Mouse (Mus musculus) midbrain, postnatal 0 days (tissue): ENCODE results near the gene Acr. TPM values are rescaled to one million over a fixed set of nuclear protein-coding genes. Genes with fewer than 3 reads are reported as not detected.

ENCODE experiments used
- ATAC-seq: fragments of 200-750 bp; cut with Nextera tagmentation; 2 replicates; pipeline ENCODE4 v1.8.0; 2017; ENCODE audit warnings: moderate number of reproducible peaks, mild to moderate bottlenecking, moderate TSS enrichment, moderate library complexity; ENCODE audit not compliant: low FRiP score
- DNase-seq: peaks from one replicate; pipeline ENCODE4 v3.0.0-alpha.2; 2015; ENCODE audit warnings: low spot score
- H3K27ac ChIP-seq: fragments of 300-500 bp; sonication (generic); 2 replicates; pipeline ENCODE4 v1.5.1; 2014; ENCODE audit warnings: low read depth, mild to moderate bottlenecking, low read length, mixed read lengths
- H3K27me3 ChIP-seq: fragments of 300-500 bp; sonication (generic); 2 replicates; pipeline ENCODE4 v1.6.1; 2014; ENCODE audit warnings: low read length, control low read depth, mixed read lengths; ENCODE audit not compliant: insufficient read depth
- H3K36me3 ChIP-seq: fragments of 300-500 bp; sonication (generic); 2 replicates; pipeline ENCODE4 v1.6.1; 2014; ENCODE audit warnings: low read length, control low read depth, mixed read lengths; ENCODE audit not compliant: insufficient read depth
- H3K4me1 ChIP-seq: fragments of 300-500 bp; sonication (generic); 2 replicates; pipeline ENCODE4 v1.6.1; 2014; ENCODE audit warnings: mild to moderate bottlenecking, control low read depth, antibody characterized with exemption, low read length, mixed read lengths; ENCODE audit not compliant: insufficient read depth
- H3K4me2 ChIP-seq: fragments of 300-500 bp; sonication (generic); 2 replicates; pipeline ENCODE4 v1.6.1; 2014; ENCODE audit warnings: low read depth, mild to moderate bottlenecking, low read length, mixed read lengths; ENCODE audit not compliant: poor library complexity, severe bottlenecking
- H3K4me3 ChIP-seq: fragments of 300-500 bp; sonication (generic); 2 replicates; pipeline ENCODE4 v1.5.1; 2014; ENCODE audit warnings: low read depth, mild to moderate bottlenecking, low read length, moderate library complexity
- H3K9ac ChIP-seq: fragments of 300-500 bp; sonication (generic); replicated peaks from 2 replicates; pipeline ENCODE4 v1.6.1; 2014; ENCODE audit warnings: mild to moderate bottlenecking, low read length, moderate library complexity, mixed read lengths; ENCODE audit not compliant: poor library complexity, severe bottlenecking
- H3K9me3 ChIP-seq: fragments of 300-500 bp; sonication (generic); 2 replicates; pipeline ENCODE4 v1.6.1; 2016; ENCODE audit warnings: low read length, control low read depth
- CTCF ChIP-seq: IDR thresholded peaks from 2 replicates; pipeline ENCODE4 v1.5.1; 2016; ENCODE audit warnings: antibody characterized with exemption, mild to moderate bottlenecking
- WGBS: fragments of 180-500 bp; shearing (Covaris S2); extraction: QIAGEN DNeasy Blood & Tissue Kit; methylation state at CpG from one replicate; pipeline ENCODE4 v1.1.7; 2014; 5-methylcytosine and 5-hydroxymethylcytosine counted together
- polyA plus RNA-seq: library from polyadenylated mRNA; unstranded; fragments of >200 nt; fragmentation: Nextera tagmentation; extraction: Ambion mirVana; gene quantifications from 2 replicates; pipeline ENCODE4 v1.2.1, GENCODE M21; 2015
- total RNA-seq: library from RNA; depleted of rRNA; stranded (reverse); fragments of >200 nt; gene quantifications from 2 replicates; pipeline ENCODE4 v1.2.3, GENCODE M21; 2014

The Acr gene
- total and polyA plus RNA-seq, 2 experiments from 2014 or later = 3.1 to 3.5 TPM

DNA sequence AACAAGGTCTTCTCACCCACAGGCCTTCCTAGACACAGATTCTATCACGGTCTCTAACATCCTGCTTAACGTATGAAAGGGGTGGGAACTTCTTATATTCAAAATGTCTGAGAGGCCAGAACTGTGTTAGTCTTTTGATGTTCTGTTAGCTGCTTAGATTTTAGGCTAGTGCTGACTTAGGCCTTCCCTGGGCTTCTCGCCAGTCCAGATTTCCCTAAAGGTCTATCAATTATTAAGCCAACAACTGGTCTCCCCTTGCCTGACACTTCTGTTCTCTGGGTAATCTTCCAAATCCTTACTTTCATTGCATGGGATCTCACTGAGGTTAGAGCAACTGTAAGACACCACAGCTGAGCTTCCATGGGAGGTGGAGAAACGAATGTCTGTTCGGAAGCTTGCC is 21.0 kb downstream of the Acr start:
- Histone ChIP-seq H3K9ac (no peak overlapping the region), H3K27ac (no peak overlapping the region), H3K27me3 (no peaks in the 10 kb centered on the region), H3K4me1 (no peaks in the 10 kb centered on the region), H3K36me3 (peaks cover 14% of the 10 kb centered on the region; the same call in 1 of the 2 replicates), H3K9me3 (no peaks in the 10 kb centered on the region), H3K4me2 (no peak overlapping the region), H3K4me3 (no peak overlapping the region)
- WGBS = 75% methylated on average over 5 of the region's 5 CpGs
- no peak for TF ChIP-seq CTCF
- ATAC-seq = no peak
- no peak for DNase-seq

DNA sequence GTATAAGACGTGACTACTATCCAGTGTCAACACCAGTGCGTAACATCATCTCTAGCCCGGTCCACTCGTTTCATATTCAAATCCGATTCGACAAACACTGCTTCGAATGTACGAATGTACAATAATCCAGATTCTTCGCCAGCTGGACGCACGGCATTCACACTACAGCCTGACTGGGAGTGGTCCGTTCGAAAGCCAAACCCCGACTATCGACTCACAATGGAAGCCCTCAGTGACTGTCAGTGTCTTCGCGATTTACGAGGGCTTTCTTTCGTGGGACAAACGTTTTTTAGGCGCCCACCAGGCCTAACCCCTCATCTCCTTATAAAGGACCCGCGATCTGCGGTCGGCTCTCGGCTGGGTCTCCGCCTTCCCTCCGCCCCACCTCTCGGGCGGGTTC is 23.2 kb downstream of the Acr start:
- peak overlapping the region; percentile 59 for H3K4me3 ChIP-seq
- DNase-seq (peak; percentile 22), ATAC-seq (0 out of 2 replicates have a peak, but pooled peaks have one; percentile 8)
- peak overlapping the region; percentile 80 for H3K4me2 ChIP-seq
- no peaks in the 10 kb centered on the region for H3K27me3 ChIP-seq
- peak overlapping the region; percentile 72 for H3K27ac ChIP-seq
- no peaks in the 10 kb centered on the region for H3K4me1 ChIP-seq
- H3K36me3 ChIP-seq = peaks cover 11% of the 10 kb centered on the region; the same call in 1 of the 2 replicates
- H3K9me3 ChIP-seq = no peaks in the 10 kb centered on the region
- WGBS = under 1% methylated on average over 30 of the region's 30 CpGs
- no peak for TF ChIP-seq CTCF
- H3K9ac ChIP-seq = peak overlapping the region; percentile 58

DNA sequence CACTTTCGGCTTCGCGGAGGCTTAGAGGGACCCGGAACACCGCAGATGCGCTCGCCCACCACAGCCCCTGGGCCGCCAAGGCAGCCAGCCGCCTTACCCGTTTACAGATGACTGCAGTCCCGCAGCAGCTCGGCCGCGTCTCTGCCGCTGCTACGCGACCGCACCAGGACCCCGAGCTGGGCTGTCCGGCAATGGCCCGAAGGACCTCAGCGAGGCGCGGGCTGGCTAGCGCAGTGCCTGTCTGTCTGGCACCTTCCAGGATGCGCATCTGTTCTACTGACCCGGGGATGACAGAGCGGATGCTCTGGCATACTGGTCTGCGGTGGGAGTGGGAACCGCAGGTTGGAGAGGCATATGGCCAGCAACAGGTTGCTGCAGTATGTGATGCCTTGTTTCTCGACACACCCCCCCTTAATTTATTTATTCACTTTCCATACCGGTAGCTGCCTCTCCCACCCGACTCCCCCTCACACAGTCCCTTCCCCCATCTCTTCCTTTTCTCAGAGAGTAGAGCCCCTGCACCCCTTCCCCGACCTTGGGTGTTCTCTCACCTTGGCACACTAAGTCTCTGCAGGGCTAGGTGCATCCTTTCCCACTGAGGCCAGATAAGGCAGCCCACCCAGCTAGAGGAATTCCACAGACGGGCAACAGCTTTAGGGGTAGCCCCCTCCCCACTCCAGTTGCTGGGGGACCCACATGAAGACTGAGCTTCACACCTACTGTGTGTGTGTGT is 23.8 kb downstream of the Acr start, which contains the start of gene Rabl2:
TSS of gene Rabl2 (minus strand) at position 201 of the 733 bp plus-strand sequence.
- no peaks in the 10 kb centered on the region for H3K9me3 ChIP-seq
- WGBS = under 1% methylated on average over 35 of the region's 35 CpGs
- peak within 1 kb of the TSS; percentile 80 for H3K4me2 ChIP-seq
- ATAC-seq (peak; percentile 94), DNase-seq (peak; percentile 93)
- H3K36me3 ChIP-seq = peaks cover 8% of the 10 kb centered on the region; the same call in 1 of the 2 replicates
- TF ChIP-seq CTCF = peak; percentile 53
- H3K27me3 ChIP-seq = no peaks in the 10 kb centered on the region
- no peaks in the 10 kb centered on the region for H3K4me1 ChIP-seq
- H3K9ac ChIP-seq = peak within 1 kb of the TSS; percentile 58
- H3K4me3 ChIP-seq = peak within 1 kb of the TSS; percentile 59
- H3K27ac ChIP-seq = peak within 1 kb of the TSS; percentile 72

- H3K4me3 ChIP-seq = peak overlapping the region; percentile 59; the same call in 1 of the 2 replicates
- no peaks in the 10 kb centered on the region for H3K9me3 ChIP-seq
- DNase-seq (no peak), ATAC-seq (no peak)
- WGBS = 41% methylated on average over 4 of the region's 4 CpGs
- no peak for TF ChIP-seq CTCF
- H3K27me3 ChIP-seq = no peaks in the 10 kb centered on the region
- peak overlapping the region; percentile 72; the same call in 1 of the 2 replicates for H3K27ac ChIP-seq
- H3K4me1 ChIP-seq = no peaks in the 10 kb centered on the region
- H3K36me3 ChIP-seq = 0 out of 2 replicates have a peak, but pooled peaks cover 4% of the 10 kb centered on the region
- peak overlapping the region; percentile 80 for H3K4me2 ChIP-seq
- H3K9ac ChIP-seq = no peak overlapping the region
Observed at GRCm38 (mm10) chr15:89592548-89592947, 24.4 kb downstream of the Acr start.

GRCm38 (mm10) chr15:89605822-89606570 is 37.9 kb downstream of the Acr start:
- Histone ChIP-seq H3K9me3 (no peaks in the 10 kb centered on the region), H3K4me2 (no peak overlapping the region), H3K4me1 (no peaks in the 10 kb centered on the region), H3K9ac (no peak overlapping the region), H3K27ac (no peak overlapping the region), H3K4me3 (no peak overlapping the region), H3K27me3 (no peaks in the 10 kb centered on the region), H3K36me3 (no peaks in the 10 kb centered on the region)
- DNase-seq (peak; percentile 10), ATAC-seq (no peak)
- 75% methylated on average over 12 of the region's 12 CpGs for WGBS
- TF ChIP-seq CTCF = peak; percentile 55

DNA sequence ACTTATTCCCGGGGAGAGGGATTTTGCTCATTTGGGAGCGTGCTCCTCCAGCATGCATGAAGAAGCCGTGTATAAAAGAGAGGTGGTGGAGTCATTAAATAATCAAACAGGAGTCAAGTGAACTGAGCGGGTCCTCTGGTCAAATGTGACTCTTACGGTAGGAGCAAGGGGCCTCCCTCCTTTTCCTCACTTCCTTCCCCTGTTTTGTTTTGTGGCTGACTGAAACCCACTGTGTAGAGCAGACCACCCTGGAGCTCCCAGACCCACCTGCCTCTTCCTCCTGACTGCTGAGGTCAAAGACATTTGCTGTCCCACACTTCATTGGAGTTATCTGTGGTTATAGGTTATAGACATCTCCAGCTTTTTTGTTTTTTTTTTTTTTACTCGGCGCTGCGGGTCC is 39.4 kb downstream of the Acr start:
- Histone ChIP-seq H3K9ac (no peak overlapping the region), H3K4me2 (no peak overlapping the region), H3K27ac (no peak overlapping the region), H3K36me3 (no peaks in the 10 kb centered on the region), H3K4me1 (no peaks in the 10 kb centered on the region), H3K4me3 (no peak overlapping the region), H3K9me3 (no peaks in the 10 kb centered on the region), H3K27me3 (no peaks in the 10 kb centered on the region)
- TF ChIP-seq CTCF = no peak
- no peak for DNase-seq
- WGBS = 86% methylated on average over 8 of the region's 8 CpGs
- ATAC-seq = no peak
